Mouse (Mus musculus) myocyte (in vitro differentiated cells): ENCODE data around the gene Olfr1106. TPM values are rescaled to one million over a fixed set of nuclear protein-coding genes. Genes with fewer than 3 reads are reported as not detected.

Experiments used
- H3K27me3 ChIP-seq: one replicate; pipeline ENCODE4 v1.6.1; 2011; ENCODE audit not compliant: control insufficient read depth, insufficient read depth, insufficient read length
- H3K36me3 ChIP-seq: one replicate; pipeline ENCODE4 v1.6.1; 2011; ENCODE audit not compliant: control insufficient read depth, insufficient read depth
- H3K4me2 ChIP-seq: one replicate; pipeline ENCODE4 v1.6.1; 2011; ENCODE audit warnings: low read depth, control low read depth
- H3K4me3 ChIP-seq: one replicate; pipeline ENCODE4 v1.5.1; 2011; ENCODE audit warnings: mild to moderate bottlenecking, control low read depth, moderate library complexity
- H3K79me2 ChIP-seq: one replicate; pipeline ENCODE4 v1.6.1; 2011; ENCODE audit not compliant: control insufficient read depth, insufficient read depth
- H3ac ChIP-seq: one replicate; pipeline ENCODE4 v1.6.1; 2011; ENCODE audit not compliant: control insufficient read depth, insufficient read length
- CEBPB ChIP-seq: IDR thresholded peaks from 2 replicates; pipeline ENCODE4 v1.6.1; 2011; ENCODE audit warnings: mild to moderate bottlenecking, moderate library complexity; ENCODE audit not compliant: poor library complexity, insufficient read depth, severe bottlenecking
- E2F4 ChIP-seq: IDR thresholded peaks from one replicate; pipeline ENCODE4 v1.6.1; 2011; ENCODE audit warnings: mild to moderate bottlenecking, control low read depth, moderate library complexity; ENCODE audit not compliant: insufficient read depth
- MAX ChIP-seq: IDR thresholded peaks from one replicate; pipeline ENCODE4 v1.6.1; 2011; ENCODE audit warnings: low read depth, mild to moderate bottlenecking, control low read depth
- MYOD1 ChIP-seq, 3 experiments: IDR thresholded peaks; one replicate each; pipeline ENCODE4 v1.6.1; 2011; ENCODE audit warnings: control low read depth in 2 of 3, low read depth in 2 of 3, mild to moderate bottlenecking in 2 of 3, moderate library complexity in 1 of 3; ENCODE audit not compliant: insufficient read length in 2 of 3, control insufficient read depth in 1 of 3
- MYOG ChIP-seq, 3 experiments: IDR thresholded peaks; one replicate each; pipeline ENCODE4 v1.6.1; 2011; ENCODE audit warnings: control low read depth in 2 of 3, low read depth in 2 of 3, mild to moderate bottlenecking in 2 of 3; ENCODE audit not compliant: insufficient read length in 2 of 3, control insufficient read depth in 1 of 3, insufficient read depth in 1 of 3
- POLR2A ChIP-seq: IDR thresholded peaks from one replicate; pipeline ENCODE4 v1.6.1; 2011; ENCODE audit warnings: low read depth, mild to moderate bottlenecking, control low read depth, moderate library complexity; ENCODE audit not compliant: insufficient read length
- POLR2AphosphoS2 ChIP-seq: IDR thresholded peaks from one replicate; pipeline ENCODE4 v1.6.1; 2011; ENCODE audit warnings: low read depth, control low read depth; ENCODE audit not compliant: insufficient read length
- REST ChIP-seq: IDR thresholded peaks from one replicate; pipeline ENCODE4 v1.6.1; 2011; ENCODE audit warnings: mild to moderate bottlenecking, control low read depth, moderate library complexity; ENCODE audit not compliant: insufficient read depth, insufficient read length
- SRF ChIP-seq: IDR thresholded peaks from one replicate; pipeline ENCODE4 v1.6.1; 2011; ENCODE audit warnings: low read depth; ENCODE audit not compliant: control insufficient read depth, insufficient read length
- TCF12 ChIP-seq: IDR thresholded peaks from one replicate; pipeline ENCODE4 v1.6.1; 2011; ENCODE audit warnings: mild to moderate bottlenecking, control low read depth; ENCODE audit not compliant: poor library complexity, insufficient read depth, severe bottlenecking
- TCF3 ChIP-seq: IDR thresholded peaks from one replicate; pipeline ENCODE4 v1.6.1; 2011; ENCODE audit warnings: low read depth, control low read depth; ENCODE audit not compliant: insufficient read length
- USF1 ChIP-seq: IDR thresholded peaks from one replicate; pipeline ENCODE4 v1.6.1; 2011; ENCODE audit warnings: low read depth, mild to moderate bottlenecking, control low read depth, moderate library complexity
- polyA plus RNA-seq: library from polyadenylated mRNA; unstranded; fragments of >200 nt; fragmentation: generic; extraction: Trizol; gene quantifications from one replicate; pipeline ENCODE4 v1.2.1, GENCODE M21; 2012; ENCODE audit warnings: missing spikeins

Gene Olfr1106
- polyA plus RNA-seq, 1 experiment = not detected

GRCm38 (mm10) chr2:86998098-86998497 is 54.0 kb downstream of the Olfr1106 start, which contains the start of gene Olfr1102:
Olfr1102 (plus strand) TSS chr2:86998398.
- H3K79me2 ChIP-seq = no peaks in the 10 kb centered on the region
- H3K27me3 ChIP-seq = no peaks in the 10 kb centered on the region
- H3K36me3 ChIP-seq = no peaks in the 10 kb centered on the region
- no peak for TF ChIP-seq POLR2A
- no peak for TF ChIP-seq MYOG (IDR thresholded peaks at IDR 0.05; ENCODE audit: control insufficient read depth in 1 of 3, insufficient read depth in 1 of 3, insufficient read length in 2 of 3, low read depth in 2 of 3)
- TF ChIP-seq REST = no peak
- no peak for TF ChIP-seq MAX
- TF ChIP-seq TCF12 = no peak
- TF ChIP-seq TCF3 = no peak
- no peak for TF ChIP-seq MYOD1 (IDR thresholded peaks at IDR 0.05; ENCODE audit: control insufficient read depth in 1 of 3, insufficient read length in 2 of 3, low read depth in 2 of 3)
- no peak for TF ChIP-seq USF1
- TF ChIP-seq CEBPB = no peak
- no peak for TF ChIP-seq POLR2AphosphoS2
- no peak for TF ChIP-seq SRF
- TF ChIP-seq E2F4 = no peak
- H3K4me2 ChIP-seq = no peak within 1 kb of the TSS
- no peak within 1 kb of the TSS for H3K4me3 ChIP-seq
- H3ac ChIP-seq = no peak within 1 kb of the TSS

Other genes starting within 250 kb of the Olfr1106 start
- gene Olfr141, start 242.3 kb downstream of the Olfr1106 start, polyA plus RNA-seq = not detected
- gene Olfr1094, start 227.6 kb downstream of the Olfr1106 start, polyA plus RNA-seq = not detected
- gene Olfr1095, start 200.6 kb downstream of the Olfr1106 start, polyA plus RNA-seq = not detected
- gene Gm13723, start 177.5 kb downstream of the Olfr1106 start, polyA plus RNA-seq = not detected
- gene Olfr1097, start 160.1 kb downstream of the Olfr1106 start, polyA plus RNA-seq = not detected
- gene Olfr1098, start 127.7 kb downstream of the Olfr1106 start, polyA plus RNA-seq = not detected
- gene Olfr1099, start 91.6 kb downstream of the Olfr1106 start, polyA plus RNA-seq = not detected
- not detected for gene Olfr1100, start 72.3 kb downstream of the Olfr1106 start, polyA plus RNA-seq
- not detected for gene Olfr1101, start 61.1 kb downstream of the Olfr1106 start, polyA plus RNA-seq
- not detected for gene Olfr1102, start 53.9 kb downstream of the Olfr1106 start, polyA plus RNA-seq
- not detected for gene Olfr1104, start 25.2 kb downstream of the Olfr1106 start, polyA plus RNA-seq
- not detected for gene Olfr1105, start 15.7 kb downstream of the Olfr1106 start, polyA plus RNA-seq
- not detected for gene Olfr1107, start 23.5 kb upstream of the Olfr1106 start, polyA plus RNA-seq
- gene Olfr1109, start 43.7 kb upstream of the Olfr1106 start, polyA plus RNA-seq = not detected
- not detected for gene Olfr259, start 62.3 kb upstream of the Olfr1106 start, polyA plus RNA-seq
- not detected for gene Olfr1110, start 88.0 kb upstream of the Olfr1106 start, polyA plus RNA-seq
- not detected for gene Olfr1111, start 100.4 kb upstream of the Olfr1106 start, polyA plus RNA-seq
- not detected for gene Olfr1112, start 135.5 kb upstream of the Olfr1106 start, polyA plus RNA-seq
- not detected for gene Olfr1113, start 156.7 kb upstream of the Olfr1106 start, polyA plus RNA-seq
- gene Olfr1115, start 195.7 kb upstream of the Olfr1106 start, polyA plus RNA-seq = not detected
- gene Olfr1116, start 215.3 kb upstream of the Olfr1106 start, polyA plus RNA-seq = not detected